Mouse (Mus musculus): ENCODE results near the gene Atp6v1g1.

The Atp6v1g1 gene

DNA sequence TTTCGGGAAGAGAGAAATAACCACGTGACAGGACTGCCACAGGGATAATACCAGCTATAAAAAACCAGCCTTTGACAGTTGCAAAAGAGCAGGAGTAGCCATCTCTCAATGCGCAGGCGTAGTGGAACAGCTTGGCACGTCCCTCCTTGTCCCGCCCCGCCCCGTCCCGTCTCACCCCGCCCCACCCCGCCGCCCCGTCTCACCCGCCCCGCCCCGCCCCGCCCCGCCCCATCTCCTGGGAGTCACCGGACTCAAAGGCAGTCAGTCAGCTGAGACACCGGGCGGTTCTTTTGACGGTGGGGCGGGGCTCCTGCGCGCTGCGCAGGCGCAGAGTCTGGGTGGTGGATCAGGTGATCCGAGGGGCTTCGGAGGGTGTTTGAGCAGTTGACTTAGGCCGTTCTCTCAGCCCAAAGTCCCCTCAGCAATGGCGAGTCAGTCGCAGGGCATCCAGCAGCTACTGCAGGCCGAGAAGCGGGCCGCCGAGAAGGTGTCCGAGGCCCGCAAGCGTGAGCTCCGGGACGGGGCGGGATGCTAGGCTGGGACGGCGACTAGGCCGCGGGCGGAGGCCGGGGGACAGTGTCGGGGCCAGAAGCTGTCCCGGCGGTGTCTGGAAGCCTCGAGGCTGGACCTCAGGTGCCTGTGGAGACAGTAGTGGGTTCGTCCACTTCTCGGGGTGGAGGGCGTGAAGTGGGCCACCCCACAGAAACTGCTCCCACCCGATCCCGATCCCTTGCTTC is at the start of gene Atp6v1g1:
Atp6v1g1 (plus strand) TSS at position 279 of the 737 bp plus-strand sequence.
- DNase-seq (ENCODE audit: low read depth, low spot score), result peak; percentile 96

DNA sequence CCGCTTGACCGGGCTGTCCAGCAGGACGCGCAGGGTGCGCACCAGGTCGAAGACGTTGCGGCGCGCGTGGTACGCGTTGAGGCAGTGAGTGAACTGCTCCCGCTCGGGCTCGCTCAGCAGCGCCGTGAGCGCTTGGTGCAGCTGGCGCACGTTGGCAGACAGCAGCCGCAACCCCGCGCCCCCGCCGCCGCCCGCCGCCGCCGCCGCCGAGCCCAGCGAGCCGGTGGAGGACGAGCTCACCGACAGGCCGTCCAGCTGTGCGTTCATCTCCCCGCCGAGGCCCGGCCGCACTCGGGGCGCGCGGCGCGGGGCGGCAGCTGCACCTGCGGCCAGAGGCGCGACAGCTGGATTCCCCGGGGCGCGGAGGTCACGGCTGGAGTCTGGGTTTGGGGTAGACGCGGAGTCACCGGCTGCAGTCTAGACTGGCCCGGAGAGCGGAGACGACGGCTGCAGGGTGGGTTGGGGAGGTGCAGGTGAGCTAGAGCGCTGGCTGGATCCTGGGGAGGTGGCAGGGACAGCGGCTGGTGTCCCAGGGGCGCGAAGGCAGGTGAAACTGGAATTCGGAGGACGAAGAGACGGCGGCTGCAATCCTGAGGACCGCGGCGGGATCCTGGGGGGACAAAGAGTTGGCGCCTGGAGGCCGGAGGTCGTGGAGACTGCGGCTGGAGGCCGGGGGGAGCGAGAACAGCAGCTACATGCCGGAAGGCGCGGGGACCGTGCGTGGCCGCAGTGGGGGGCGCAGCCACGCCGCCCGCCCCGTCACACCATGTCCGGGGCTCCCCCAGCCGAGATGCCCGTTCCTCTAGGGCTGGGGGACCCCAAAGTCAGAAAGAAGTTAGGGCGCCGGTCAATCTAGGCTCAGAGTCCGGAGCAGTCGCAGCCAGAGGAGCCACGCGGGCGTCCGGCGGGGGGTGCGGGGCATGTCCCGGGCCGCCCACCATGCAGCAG is 49.3 kb upstream of the Atp6v1g1 start:
- no peak for DNase-seq (ENCODE audit: low read depth, low spot score)

GRCm38 (mm10) chr4:63495915-63496278 is 48.7 kb upstream of the Atp6v1g1 start, which contains the start of gene Whrn:
Gene Whrn, minus strand, starts transcription at chr4:63495991.
- peak; percentile 35 for DNase-seq (ENCODE audit: low read depth, low spot score)

DNA sequence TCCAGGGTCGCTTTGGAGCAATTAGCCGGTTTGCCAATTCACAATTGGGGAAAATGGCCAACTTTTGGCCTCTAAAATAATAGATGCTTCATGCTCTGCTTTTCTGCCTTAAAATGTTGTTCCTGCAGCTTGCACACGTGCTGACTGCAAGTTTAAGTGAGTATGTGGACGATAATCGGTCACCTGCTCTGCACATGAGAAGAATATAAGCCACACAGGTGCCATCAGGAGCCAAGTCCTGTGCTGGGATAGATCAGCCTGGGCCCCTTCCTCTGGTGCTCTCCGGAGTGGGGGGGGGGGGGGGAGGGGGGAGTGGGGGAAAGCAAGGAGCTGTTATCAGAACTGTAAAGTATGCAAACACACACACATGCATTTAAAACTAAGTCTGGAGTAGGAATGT is 48.3 kb upstream of the Atp6v1g1 start:
- no peak for DNase-seq (ENCODE audit: low read depth, low spot score)

DNA sequence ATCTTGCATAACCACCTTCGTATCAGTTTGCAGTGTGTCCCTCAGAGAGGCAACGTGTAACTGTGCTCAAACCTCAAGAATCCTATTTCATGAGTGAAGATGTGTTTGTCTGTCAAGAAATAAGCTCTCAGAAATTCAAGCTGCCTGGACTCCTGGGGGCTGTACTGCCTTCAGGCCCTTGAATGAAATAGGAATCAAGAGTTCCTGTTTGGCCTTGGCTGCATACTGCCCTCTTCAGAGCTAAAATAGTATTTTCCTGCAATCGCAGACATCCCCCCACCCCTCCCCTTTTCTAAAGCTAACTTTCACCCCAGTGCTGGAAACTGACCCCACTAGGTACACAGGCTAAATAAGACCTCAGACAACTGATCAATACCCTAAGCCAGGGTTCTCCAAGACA is 46.2 kb upstream of the Atp6v1g1 start:
- no peak for DNase-seq (ENCODE audit: low read depth, low spot score)

DNA sequence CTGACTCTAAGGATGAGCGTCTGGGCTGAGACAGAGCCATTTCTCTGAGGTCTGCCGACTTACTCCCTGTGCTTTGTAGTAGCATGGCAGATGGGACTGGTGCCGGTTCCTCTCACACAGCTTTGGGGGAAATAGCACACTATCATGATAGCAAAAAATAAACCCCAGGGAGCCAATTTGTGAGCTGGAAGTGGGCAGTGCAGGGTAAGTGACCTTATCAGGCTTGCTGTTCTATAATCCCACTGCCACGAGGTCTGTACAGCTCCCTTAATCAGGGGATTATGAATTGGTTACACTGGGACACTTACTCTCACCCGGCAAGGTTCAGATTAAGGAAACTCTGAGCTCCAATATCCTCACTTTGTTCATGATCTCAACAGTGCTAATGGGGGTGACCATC is 43.5 kb upstream of the Atp6v1g1 start:
- no peak for DNase-seq (ENCODE audit: low read depth, low spot score)

DNA sequence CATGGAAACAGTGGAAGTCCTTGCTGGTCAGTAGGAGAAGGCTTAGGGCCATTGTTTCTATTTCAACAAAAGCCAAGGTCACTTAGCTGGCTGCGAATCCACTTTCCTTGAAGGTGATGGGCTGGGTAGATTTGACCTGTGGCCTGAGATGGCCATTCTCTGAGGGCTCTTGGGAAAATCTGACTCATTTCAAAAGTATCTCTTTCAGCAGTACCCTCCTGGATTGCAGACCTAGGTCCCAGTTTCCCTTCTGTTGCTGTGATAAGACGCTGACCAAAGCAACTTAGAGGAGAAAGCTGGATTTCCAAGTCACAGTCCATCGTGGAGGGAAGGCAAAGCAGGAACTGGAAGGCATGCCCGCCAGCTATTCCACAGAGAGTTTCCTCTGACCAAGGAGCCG is 40.6 kb upstream of the Atp6v1g1 start:
- DNase-seq (ENCODE audit: low read depth, low spot score), result no peak

GRCm38 (mm10) chr4:63507478-63507877 is 37.1 kb upstream of the Atp6v1g1 start:
- no peak for DNase-seq (ENCODE audit: low read depth, low spot score)

GRCm38 (mm10) chr4:63508232-63508631 is 36.3 kb upstream of the Atp6v1g1 start:
- DNase-seq (ENCODE audit: low read depth, low spot score), result peak; percentile 59

DNA sequence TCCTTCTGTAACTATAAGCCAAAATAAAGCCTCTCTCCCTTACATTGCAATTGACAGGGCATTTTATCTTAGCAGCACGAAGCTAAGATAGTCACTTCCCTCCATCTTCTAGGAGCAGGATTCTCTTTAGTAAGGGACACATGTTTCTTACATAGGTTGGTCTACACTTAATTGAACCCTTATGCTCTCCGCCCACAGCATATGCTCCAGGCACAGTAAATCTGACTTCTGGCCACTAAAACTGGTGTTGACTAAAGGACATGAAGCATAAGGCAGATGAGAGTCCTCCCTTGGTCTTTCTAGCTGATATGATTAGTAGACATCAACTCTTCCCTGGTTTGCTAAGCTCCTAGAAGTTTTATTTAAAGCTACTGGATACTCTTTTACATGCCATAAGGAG is 31.7 kb upstream of the Atp6v1g1 start:
- no peak for DNase-seq (ENCODE audit: low read depth, low spot score)

DNA sequence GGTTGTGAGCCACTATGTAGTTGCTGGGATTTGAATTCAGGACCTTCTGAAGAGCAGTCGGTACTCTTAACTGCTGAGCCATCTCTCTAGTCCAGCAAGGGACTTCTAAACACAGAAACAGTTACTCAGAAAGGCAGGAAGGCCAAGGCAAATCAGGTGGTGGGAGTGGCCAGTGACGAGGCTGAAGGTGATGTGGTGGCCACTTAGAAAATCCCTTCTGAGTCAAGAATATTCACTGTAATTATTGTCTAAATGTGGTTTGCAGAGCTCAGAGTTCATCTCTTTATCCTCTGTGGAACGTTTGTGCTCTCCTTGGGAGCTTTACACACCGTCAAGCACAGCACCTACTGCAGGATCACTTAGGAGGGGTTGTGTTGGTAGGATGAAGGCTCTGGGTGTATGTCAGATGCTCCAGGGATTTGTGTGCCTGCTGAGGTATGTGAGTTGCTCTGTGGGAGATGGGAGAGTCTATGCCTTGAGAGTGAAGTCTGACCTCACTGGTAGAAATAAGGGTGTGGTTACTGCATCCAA is 30.1 kb upstream of the Atp6v1g1 start:
- no peak for DNase-seq (ENCODE audit: low read depth, low spot score)

- no peak for DNase-seq (ENCODE audit: low read depth, low spot score)
These were observed 29.6 kb upstream of the Atp6v1g1 start for GRCm38 (mm10) chr4:63515021-63515420.

- no peak for DNase-seq (ENCODE audit: low read depth, low spot score)
These were observed 22.7 kb upstream of the Atp6v1g1 start for GRCm38 (mm10) chr4:63521813-63522419.

GRCm38 (mm10) chr4:63525514-63525913 is 19.1 kb upstream of the Atp6v1g1 start:
- no peak for DNase-seq (ENCODE audit: low read depth, low spot score)

DNA sequence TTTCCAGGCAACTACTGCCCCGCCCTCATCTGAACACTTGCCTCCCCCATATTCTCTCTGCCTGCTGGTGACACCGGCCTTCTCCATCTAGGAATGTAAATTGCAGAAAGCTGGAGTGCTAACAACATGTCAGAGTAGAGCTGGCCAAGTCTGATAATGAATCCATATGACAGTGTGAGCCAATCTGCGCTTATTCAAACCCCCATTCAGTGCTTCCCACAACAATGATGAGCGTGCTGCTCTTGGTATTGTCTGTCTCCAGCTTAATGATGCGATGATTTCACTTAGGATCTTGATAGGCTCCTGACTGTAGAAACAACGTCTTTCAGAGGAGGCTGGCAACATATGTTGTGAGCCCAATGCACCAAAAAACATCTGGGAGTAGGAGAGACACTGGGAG is 15.6 kb upstream of the Atp6v1g1 start:
- no peak for DNase-seq (ENCODE audit: low read depth, low spot score)

DNA sequence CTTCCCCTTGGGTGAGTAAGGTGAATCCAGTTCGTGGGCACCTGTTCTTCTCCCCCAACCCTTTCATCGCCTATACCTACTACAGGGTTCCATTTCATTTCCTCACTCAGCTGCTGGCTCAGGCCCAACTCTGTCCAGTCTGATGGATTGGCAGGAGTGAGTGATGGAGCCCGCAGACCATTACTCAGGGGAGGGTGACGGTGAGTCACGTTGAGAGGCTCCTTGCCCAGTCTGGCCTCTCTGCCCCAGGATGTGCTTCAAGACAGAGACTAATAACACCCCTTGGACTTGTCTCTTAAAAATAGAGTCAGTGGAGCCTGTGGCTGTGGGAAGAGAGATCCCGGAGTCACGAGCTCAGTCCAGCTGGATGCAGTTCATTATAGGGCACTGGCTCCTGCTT is 14.2 kb upstream of the Atp6v1g1 start:
- no peak for DNase-seq (ENCODE audit: low read depth, low spot score)

GRCm38 (mm10) chr4:63537602-63538001 is 7.0 kb upstream of the Atp6v1g1 start:
- no peak for DNase-seq (ENCODE audit: low read depth, low spot score)

DNA sequence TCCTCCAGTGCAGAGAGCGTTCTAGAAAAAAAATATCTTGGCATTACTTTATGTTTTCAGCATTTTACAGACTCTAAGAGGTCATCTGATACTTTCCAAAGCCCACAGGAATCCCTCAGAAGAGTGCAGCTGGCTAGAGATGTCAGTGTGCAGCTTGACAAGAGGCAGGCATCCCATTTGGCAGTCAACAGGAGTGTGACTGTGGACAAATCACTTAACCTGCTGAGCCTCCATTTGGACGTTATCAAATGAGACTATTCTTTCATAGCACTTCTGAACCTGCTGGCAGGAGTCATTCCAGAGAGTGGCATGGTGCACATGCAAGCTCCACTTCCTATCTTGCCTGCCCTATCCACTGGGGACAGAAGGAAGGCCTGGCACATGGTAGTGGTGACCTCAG is 2.4 kb upstream of the Atp6v1g1 start:
- DNase-seq (ENCODE audit: low read depth, low spot score), result peak; percentile 59

- no peak for DNase-seq (ENCODE audit: low read depth, low spot score)
These were observed 652 bp upstream of the Atp6v1g1 start for GRCm38 (mm10) chr4:63543746-63544493.

DNA sequence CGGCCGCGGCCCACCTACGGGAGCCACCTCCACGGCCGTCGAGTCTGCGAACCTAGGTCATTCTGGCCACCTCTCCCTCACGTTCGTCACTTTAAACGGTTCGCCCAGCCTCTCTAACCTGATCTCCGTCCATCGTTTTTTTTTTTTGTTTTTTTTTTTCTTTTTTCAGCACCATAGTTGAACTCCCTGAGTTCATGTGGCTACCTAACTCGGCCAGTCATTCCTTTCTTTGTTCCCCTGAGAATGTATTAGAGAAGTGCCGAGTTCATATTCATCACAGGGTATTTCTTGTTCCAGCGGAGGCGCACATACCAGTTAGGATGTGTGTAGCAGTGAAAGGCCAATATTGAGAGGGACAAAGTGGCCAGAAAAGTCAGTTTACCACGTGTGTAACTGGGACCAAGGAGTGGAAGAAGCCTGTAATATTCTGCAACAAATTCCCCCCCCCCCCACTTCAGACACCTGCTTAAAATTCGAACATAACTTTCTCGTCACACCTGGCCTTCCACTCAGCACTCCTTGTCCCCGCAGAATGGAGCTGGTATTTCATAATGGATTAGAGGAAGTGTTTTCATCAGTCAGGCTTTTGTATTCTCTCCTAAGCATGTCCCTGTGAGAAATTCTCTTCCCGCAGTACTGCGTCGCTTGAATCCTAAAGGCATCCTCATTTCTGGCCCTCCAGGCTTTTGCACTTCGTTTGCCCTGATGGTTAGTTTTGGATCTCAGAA is 823 bp downstream of the Atp6v1g1 start:
- DNase-seq (ENCODE audit: low read depth, low spot score), result no peak

Measured in skeletal muscle tissue, adult 2 months (tissue).